Mouse (Mus musculus) heart, adult 2 months (tissue): Measurements from ENCODE around the gene Cpt1a. TPM values are rescaled to one million over a fixed set of nuclear protein-coding genes. Genes with fewer than 3 reads are reported as not detected.

ENCODE experiments used
- DNase-seq, 2 experiments: peaks; one replicate each; pipeline ENCODE4 v3.0.0; 2021
- H3K27ac ChIP-seq: fragments of 200-600 bp; 2 replicates; pipeline ENCODE4 v1.8.1; 2022
- H3K27me3 ChIP-seq: fragments of 200-500 bp; 2 replicates; pipeline ENCODE4 v1.6.1; 2012; ENCODE audit warnings: mild to moderate bottlenecking, low read length, inconsistent platforms, mixed read lengths; ENCODE audit not compliant: control insufficient read depth, insufficient read depth
- H3K36me3 ChIP-seq: fragments of 200-500 bp; 2 replicates; pipeline ENCODE4 v1.6.1; 2012; ENCODE audit warnings: low read length, inconsistent platforms; ENCODE audit not compliant: control insufficient read depth, insufficient read depth
- H3K4me1 ChIP-seq: fragments of 200-500 bp; 2 replicates; pipeline ENCODE4 v1.6.1; 2011; ENCODE audit warnings: low read length; ENCODE audit not compliant: control insufficient read depth, insufficient read depth
- H3K4me3 ChIP-seq: fragments of 200-600 bp; 2 replicates; pipeline ENCODE4 v1.8.1; 2022
- H3K79me2 ChIP-seq: fragments of 200-500 bp; replicated peaks from 2 replicates; pipeline ENCODE4 v1.6.1; 2012; ENCODE audit warnings: mild to moderate bottlenecking, inconsistent platforms, low read length, moderate library complexity, mixed read lengths; ENCODE audit not compliant: control insufficient read depth, insufficient read depth
- H3K9ac ChIP-seq: fragments of 200-500 bp; 2 replicates; pipeline ENCODE4 v1.6.1; 2012; ENCODE audit warnings: low read depth, mild to moderate bottlenecking, control low read depth, inconsistent platforms, low read length, mixed read lengths
- CTCF ChIP-seq: fragments of 200-600 bp; IDR thresholded peaks from 2 replicates; pipeline ENCODE4 v1.8.1; 2022; ENCODE audit warnings: antibody characterized with exemption, mild to moderate bottlenecking, moderate library complexity
- EP300 ChIP-seq: fragments of 200-500 bp; IDR thresholded peaks from 2 replicates; pipeline ENCODE4 v1.6.1; 2011; ENCODE audit warnings: low read depth, low read length, control low read depth; ENCODE audit not compliant: insufficient read depth
- POLR2A ChIP-seq: fragments of 200-500 bp; IDR thresholded peaks from 2 replicates; pipeline ENCODE4 v1.6.1; 2011; ENCODE audit warnings: mild to moderate bottlenecking, low read depth, low read length, control low read depth; ENCODE audit not compliant: insufficient read depth
- WGBS: fragments of 180-500 bp; shearing (Covaris S2); methylation state at CpG from one replicate; pipeline ENCODE4 v1.1.7; 2018; 5-methylcytosine and 5-hydroxymethylcytosine counted together
- intact Hi-C: fragments of 180-260 bp; cut with DNase I; formaldehyde crosslinking; loops from one replicate; pipeline ENCODE4 v1.15.1; 2025
- polyA plus RNA-seq: library from polyadenylated mRNA; depleted of rRNA; stranded (reverse); fragments of >200 nt; gene quantifications from 2 replicates; pipeline ENCODE4 v1.2.3, GENCODE M21; 2012
- total RNA-seq, 2 experiments: library from RNA; stranded (reverse); gene quantifications; 2 replicates each; pipeline ENCODE4 v1.2.3; 2021

Gene Cpt1a
- total and polyA plus RNA-seq, 3 experiments = 42.9 to 54.7 (median 44.0) TPM

DNA sequence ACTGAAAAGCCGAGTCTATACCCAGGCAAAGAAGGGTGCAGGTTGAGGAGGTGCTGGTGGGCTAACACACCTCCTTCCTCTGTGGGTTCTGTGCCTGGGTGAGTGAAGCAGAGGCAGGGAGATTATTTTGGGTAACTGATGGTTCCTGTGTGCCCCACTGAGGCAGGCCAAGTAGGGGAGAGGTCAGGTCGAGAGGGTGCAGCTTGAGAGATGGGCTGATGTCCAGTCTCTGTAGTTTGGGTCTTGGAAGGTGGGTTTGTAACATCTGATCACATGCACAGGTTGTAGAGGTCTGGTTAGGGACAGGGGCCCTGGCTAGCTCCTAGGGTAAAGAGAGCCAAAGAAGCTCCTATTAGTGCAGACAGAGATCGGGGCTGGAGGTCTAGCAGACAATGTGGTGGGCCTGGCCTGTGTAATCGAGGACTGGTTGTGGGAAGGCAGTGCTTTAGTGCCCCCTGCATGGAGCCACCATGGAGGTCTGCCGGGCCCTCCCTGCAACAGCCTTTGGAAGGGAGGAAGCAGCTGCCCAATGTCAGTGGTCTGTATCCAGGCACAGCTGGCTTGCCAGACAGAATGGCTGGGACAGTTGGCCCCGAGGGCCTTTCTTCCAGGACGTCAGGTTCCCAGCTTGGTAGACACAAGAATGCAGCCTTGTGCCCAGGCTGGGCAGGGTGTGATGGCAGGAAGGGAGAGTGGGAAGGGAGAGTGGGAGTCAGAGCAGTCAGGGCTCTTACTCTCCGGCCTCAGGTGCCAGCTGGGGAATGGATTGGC, 14.5 kb downstream of the Cpt1a start:
- Histone ChIP-seq H3K36me3 (peaks cover 8% of the 10 kb centered on the region; the same call in 1 of the 2 replicates), H3K27ac (peak overlapping the region; percentile 22), H3K9ac (no peak overlapping the region), H3K4me1 (peaks cover 39% of the 10 kb centered on the region), H3K79me2 (peaks cover 23% of the 10 kb centered on the region), H3K4me3 (no peak overlapping the region), H3K27me3 (no peaks in the 10 kb centered on the region)
- intact Hi-C loops = no loop called here
- peak; percentile 47 to 48 for DNase-seq
- WGBS = 30% methylated on average over 8 of the region's 8 CpGs
- no peak for TF ChIP-seq EP300
- TF ChIP-seq CTCF = no peak
- no peak for TF ChIP-seq POLR2A

- no peak for DNase-seq
- Histone ChIP-seq H3K27me3 (no peaks in the 10 kb centered on the region), H3K36me3 (peaks cover 1% of the 10 kb centered on the region; the same call in 1 of the 2 replicates), H3K4me1 (peaks cover 31% of the 10 kb centered on the region), H3K79me2 (peaks cover 17% of the 10 kb centered on the region), H3K9ac (no peak overlapping the region), H3K27ac (no peak overlapping the region), H3K4me3 (no peak overlapping the region)
- intact Hi-C loops = no loop called here
- TF ChIP-seq EP300 (no peak), POLR2A (no peak), CTCF (no peak)
- WGBS = 82% methylated on average over 8 of the region's 8 CpGs
Observed at GRCm38 (mm10) chr19:3339187-3339586, 17.1 kb downstream of the Cpt1a start.

DNA sequence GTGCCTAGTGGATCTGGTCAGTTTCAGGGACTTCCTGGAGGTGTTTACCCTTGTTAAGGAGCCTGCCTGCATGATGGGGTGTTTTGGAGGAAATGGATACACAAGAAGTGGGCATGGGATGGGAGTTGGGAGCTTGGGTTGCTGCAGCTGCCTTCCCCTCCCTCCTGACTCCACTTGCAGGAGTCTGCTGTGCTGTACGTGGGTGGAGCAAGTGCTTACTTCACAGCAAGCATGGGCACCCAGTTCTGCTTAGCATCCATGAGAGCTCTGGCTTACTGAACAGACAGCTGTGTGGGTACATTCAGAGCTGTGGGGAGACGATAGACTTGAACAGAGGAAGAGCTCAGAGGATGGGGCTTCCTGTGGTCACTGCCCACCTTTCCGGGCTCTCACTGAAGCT, 18.9 kb downstream of the Cpt1a start:
- H3K27ac ChIP-seq = no peak overlapping the region
- DNase-seq = no peak
- no peaks in the 10 kb centered on the region for H3K27me3 ChIP-seq
- WGBS = 58% methylated on average over 3 of the region's 3 CpGs
- no peaks in the 10 kb centered on the region for H3K36me3 ChIP-seq
- peaks cover 14% of the 10 kb centered on the region for H3K79me2 ChIP-seq
- peaks cover 18% of the 10 kb centered on the region for H3K4me1 ChIP-seq
- TF ChIP-seq POLR2A (no peak), EP300 (no peak), CTCF (no peak)
- no peak overlapping the region for H3K9ac ChIP-seq
- H3K4me3 ChIP-seq = no peak overlapping the region
- intact Hi-C loops = no loop called here

DNA sequence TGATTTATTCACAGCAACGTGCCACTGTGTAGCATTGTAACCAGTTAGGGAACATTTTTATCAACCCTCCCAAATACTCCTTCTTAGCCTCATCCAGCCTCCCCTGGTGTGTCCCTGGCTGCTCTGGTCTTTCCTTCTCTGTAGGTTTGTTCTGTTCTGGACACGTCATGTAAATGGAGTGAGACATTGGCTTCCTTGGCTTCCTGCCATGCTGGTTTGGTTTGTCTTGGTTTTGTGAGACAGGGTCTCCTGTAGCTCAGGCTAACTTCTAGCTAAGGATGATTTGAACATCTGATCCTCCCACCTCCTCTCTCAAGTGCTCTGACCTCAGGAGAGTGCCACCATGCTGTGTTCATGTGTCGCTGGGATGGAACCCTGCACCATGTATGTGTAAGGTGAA, 21.8 kb downstream of the Cpt1a start:
- H3K4me1 ChIP-seq = peaks cover 3% of the 10 kb centered on the region; the same call in 1 of the 2 replicates
- DNase-seq = no peak
- no peaks in the 10 kb centered on the region for H3K27me3 ChIP-seq
- TF ChIP-seq CTCF = no peak
- TF ChIP-seq POLR2A = no peak
- peaks cover 8% of the 10 kb centered on the region for H3K79me2 ChIP-seq
- no peak overlapping the region for H3K4me3 ChIP-seq
- H3K9ac ChIP-seq = no peak overlapping the region
- no peak overlapping the region for H3K27ac ChIP-seq
- no peaks in the 10 kb centered on the region for H3K36me3 ChIP-seq
- intact Hi-C loops = no loop called here
- 54% methylated on average over 3 of the region's 3 CpGs for WGBS

- H3K36me3 ChIP-seq = no peaks in the 10 kb centered on the region
- H3K4me1 ChIP-seq = peaks cover 2% of the 10 kb centered on the region; the same call in 1 of the 2 replicates
- 86% methylated on average over 8 of the region's 8 CpGs for WGBS
- H3K27ac ChIP-seq = no peak overlapping the region
- H3K9ac ChIP-seq = no peak overlapping the region
- no peak for DNase-seq
- peaks cover 7% of the 10 kb centered on the region for H3K79me2 ChIP-seq
- H3K4me3 ChIP-seq = no peak overlapping the region
- no peak for TF ChIP-seq CTCF
- no peak for TF ChIP-seq EP300
- H3K27me3 ChIP-seq = no peaks in the 10 kb centered on the region
- intact Hi-C loops = no loop called here
Observed at GRCm38 (mm10) chr19:3344636-3345544, 22.8 kb downstream of the Cpt1a start.

DNA sequence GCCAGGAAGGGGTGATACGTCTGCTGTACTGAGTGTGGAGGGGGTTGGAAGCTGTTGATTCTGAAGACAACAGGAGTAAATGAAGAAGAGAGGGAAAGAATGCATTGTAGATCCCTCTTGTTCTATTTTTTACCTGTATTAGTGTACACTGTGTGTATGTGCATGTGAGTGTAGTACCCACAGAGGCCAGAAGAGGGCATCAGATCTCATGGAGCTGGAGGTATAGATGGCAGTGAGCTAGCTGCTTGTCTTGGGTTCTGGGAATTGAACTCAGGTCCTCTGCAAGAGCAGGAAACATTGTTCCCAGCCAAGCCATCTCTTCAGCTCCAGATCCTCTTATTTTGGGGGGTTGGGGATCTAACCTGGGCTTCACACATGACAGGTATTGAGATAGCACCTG, 25.6 kb downstream of the Cpt1a start:
- peaks cover 2% of the 10 kb centered on the region for H3K36me3 ChIP-seq
- H3K4me1 ChIP-seq = peaks cover 6% of the 10 kb centered on the region
- H3K27me3 ChIP-seq = no peaks in the 10 kb centered on the region
- WGBS = 97% methylated on average over 1 of the region's 1 CpGs
- H3K9ac ChIP-seq = no peak overlapping the region
- H3K27ac ChIP-seq = no peak overlapping the region
- peaks cover 5% of the 10 kb centered on the region for H3K79me2 ChIP-seq
- no peak for TF ChIP-seq EP300
- peak; percentile 60 for TF ChIP-seq CTCF
- TF ChIP-seq POLR2A = no peak
- intact Hi-C loops = no loop called here
- no peak overlapping the region for H3K4me3 ChIP-seq
- no peak for DNase-seq
